Mouse (Mus musculus) kidney, adult 2 months (tissue): Measurements from ENCODE around the gene Parg.

Experiments used
- CTCF ChIP-seq: fragments of 200-500 bp; conservative IDR thresholded peaks from 2 replicates; pipeline ENCODE4 v1.5.1; 2011; ENCODE audit warnings: low read depth, mild to moderate bottlenecking, control low read depth, low read length, moderate library complexity, mixed read lengths; ENCODE audit not compliant: insufficient read depth, insufficient read length
- POLR2A ChIP-seq: fragments of 200-500 bp; IDR thresholded peaks from one replicate; pipeline ENCODE4 v1.6.1; 2011; ENCODE audit warnings: low read depth, low read length, control low read depth

DNA sequence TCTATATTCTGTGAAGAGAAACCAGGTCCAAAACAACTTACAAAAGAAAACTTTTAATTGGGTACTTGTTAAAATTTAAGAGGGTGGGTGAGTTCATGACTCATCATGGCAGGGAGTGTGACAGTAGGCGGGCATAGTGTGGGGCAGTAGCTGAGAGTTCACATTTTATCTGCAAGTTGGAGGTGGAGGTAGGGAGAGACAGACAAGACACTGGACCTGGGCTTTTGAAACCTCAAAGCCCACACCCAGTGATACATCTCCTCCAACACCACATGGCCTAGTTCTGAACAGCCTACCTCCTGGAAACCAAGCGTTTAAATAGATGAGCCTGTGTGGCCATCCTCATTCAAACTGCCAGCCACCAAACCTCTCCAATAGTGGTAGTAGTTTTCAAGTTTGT, 26.4 kb upstream of the Parg start:
- no peak for TF ChIP-seq CTCF
- TF ChIP-seq POLR2A = no peak
